ENCODE assay signal across 22 mouse cellular contexts in the genomic region with DNA sequence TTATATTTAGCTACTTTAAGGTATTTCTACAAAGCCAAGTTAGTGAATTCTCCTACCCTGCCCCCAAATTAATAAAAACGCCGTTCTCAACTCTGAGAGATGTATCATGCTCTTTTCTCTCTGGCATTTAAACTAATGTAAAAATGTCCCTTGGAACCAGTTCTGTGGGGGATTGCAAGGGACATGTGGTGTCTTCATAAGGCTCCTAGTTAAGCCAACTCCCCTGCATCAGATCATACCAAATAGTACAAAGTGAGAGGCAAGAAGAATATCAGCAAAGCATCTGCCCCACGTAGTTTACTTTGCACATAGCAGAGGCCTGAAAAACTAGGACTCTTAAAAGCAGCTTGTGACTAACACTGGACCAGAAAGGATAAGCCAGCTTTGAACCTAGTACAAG. TPM values are rescaled to one million over a fixed set of nuclear protein-coding genes. Genes with fewer than 3 reads are reported as not detected.
DNase-seq lines count a peak whose midpoint lies in the region; ATAC-seq lines count a peak whose summit lies in the region.
"Had no signal": no experiment of that assay in that cellular context is flagged by ENCODE, and none has a peak within 500 bp of the region (broad histone marks: within the 10 kb centered on the region; RNA-seq: fewer than 3 reads in every experiment).

No protein-coding gene starts in this region.

- WGBS in heart, embryonic 13.5 days: 70% methylated on average over 3 of the region's 3 CpGs
- 76% methylated on average over 3 of the region's 3 CpGs for WGBS in heart, embryonic 11.5 days (ENCODE audit: insufficient replicate concordance)

- no peak overlapping the region for H3K4me3 ChIP-seq in heart, embryonic 13.5 days
- H3K4me3 ChIP-seq in heart, embryonic 11.5 days (ENCODE audit: low read depth, low read length): no peak overlapping the region
- H3K4me3 ChIP-seq: forebrain, embryonic 10.5 days; heart, adult 2 months; hindbrain, embryonic 12.5 days; intestine, embryonic 15.5 days; kidney, embryonic 15.5 days; midbrain, embryonic 12.5 days; neural tube, embryonic 12.5 days had no signal

- H3K27ac ChIP-seq in heart, embryonic 13.5 days (replicated peaks): peak overlapping the region; percentile 32; the same call in 1 of the 2 replicates
- H3K27ac ChIP-seq in heart, embryonic 11.5 days (ENCODE audit: low read depth, low read length): no peak overlapping the region
- H3K27ac ChIP-seq: forebrain, embryonic 10.5 days; heart, adult 2 months; hindbrain, embryonic 12.5 days; intestine, embryonic 15.5 days; kidney, embryonic 15.5 days; midbrain, embryonic 12.5 days; neural tube, embryonic 12.5 days had no signal

- H3K4me1 ChIP-seq in heart, embryonic 13.5 days: peaks cover 25% of the 10 kb centered on the region
- peaks cover 8% of the 10 kb centered on the region; the same call in 1 of the 2 replicates for H3K4me1 ChIP-seq in heart, embryonic 11.5 days (ENCODE audit: control insufficient read depth, insufficient read depth, low read length)
- H3K4me1 ChIP-seq: midbrain, embryonic 12.5 days; neural tube, embryonic 12.5 days had no signal

- H3K27me3 ChIP-seq in heart, embryonic 13.5 days (replicated peaks): no peaks in the 10 kb centered on the region
- no peaks in the 10 kb centered on the region for H3K27me3 ChIP-seq in heart, embryonic 11.5 days (ENCODE audit: control insufficient read depth, insufficient read depth, low read length)
- H3K27me3 ChIP-seq: hindbrain, embryonic 12.5 days; intestine, embryonic 15.5 days; kidney, embryonic 15.5 days; midbrain, embryonic 12.5 days; neural tube, embryonic 12.5 days had no signal

- no peak overlapping the region for H3K9ac ChIP-seq in heart, embryonic 13.5 days
- no peak overlapping the region for H3K9ac ChIP-seq in heart, embryonic 11.5 days (ENCODE audit: low read depth, low read length)
- H3K9ac ChIP-seq: hindbrain, embryonic 12.5 days; intestine, embryonic 15.5 days; kidney, embryonic 15.5 days; liver, postnatal 0 days; midbrain, embryonic 12.5 days; neural tube, embryonic 12.5 days had no signal

- peak; percentile 21 to 48 for DNase-seq in right cerebral cortex, postnatal 10 days (ENCODE audit: low spot score in 2 of 2)
- DNase-seq in right cerebral cortex, postnatal 14 days: no peak
- DNase-seq in layer of hippocampus, postnatal 14 days (ENCODE audit: low spot score in 2 of 2): peak; percentile 11 to 64
- DNase-seq in telencephalon, adult 2 months (ENCODE audit: low read depth, low spot score): peak; percentile 85
- DNase-seq in ovary, postnatal 10 days (ENCODE audit: low spot score): no peak
- DNase-seq: cerebellum, adult 8-10 months; gastrocnemius, postnatal 14 days; heart, adult 2 months; heart, postnatal 10 days; lung, postnatal 10 days; thymus, postnatal 36 days had no signal

- no peak for ATAC-seq in heart, embryonic 13.5 days (ENCODE audit: extremely low read depth, insufficient number of reproducible peaks, low FRiP score, low TSS enrichment)
- no peak for ATAC-seq in heart, embryonic 11.5 days (replicated peaks; ENCODE audit: insufficient number of reproducible peaks, low FRiP score, low TSS enrichment)
- ATAC-seq: intestine, embryonic 15.5 days; liver, postnatal 0 days had no signal

- H3K9me3 ChIP-seq in heart, embryonic 13.5 days: no peaks in the 10 kb centered on the region
- no peaks in the 10 kb centered on the region for H3K9me3 ChIP-seq in heart, embryonic 11.5 days (replicated peaks; ENCODE audit: control insufficient read depth, low read length)
- H3K9me3 ChIP-seq: forebrain, embryonic 10.5 days; hindbrain, embryonic 12.5 days; intestine, embryonic 15.5 days; kidney, embryonic 15.5 days; midbrain, embryonic 12.5 days; neural tube, embryonic 12.5 days had no signal

- no peaks in the 10 kb centered on the region for H3K36me3 ChIP-seq in heart, embryonic 13.5 days
- H3K36me3 ChIP-seq in heart, embryonic 11.5 days (ENCODE audit: control insufficient read depth, insufficient read depth, low read length): no peaks in the 10 kb centered on the region
- H3K36me3 ChIP-seq: forebrain, embryonic 10.5 days; hindbrain, embryonic 12.5 days; intestine, embryonic 15.5 days; kidney, embryonic 15.5 days; midbrain, embryonic 12.5 days; neural tube, embryonic 12.5 days had no signal

- no peak overlapping the region for H3K4me2 ChIP-seq in heart, embryonic 13.5 days
- H3K4me2 ChIP-seq in heart, embryonic 11.5 days: no peak overlapping the region
- H3K4me2 ChIP-seq: hindbrain, embryonic 12.5 days; intestine, embryonic 15.5 days; kidney, embryonic 15.5 days; midbrain, embryonic 12.5 days; neural tube, embryonic 12.5 days had no signal

RNA-seq across cellular contexts. Expression of a gene that starts 33.6 kb away (rescaled TPM):
- polyA plus RNA-seq in heart, embryonic 13.5 days (2015; fragmentation: Nextera tagmentation; extraction: Ambion mirVana): 2.4 TPM in 2 replicates
- 2.0 and 2.5 TPM in 2 replicates for polyA plus RNA-seq in heart, embryonic 11.5 days (2014; fragmentation: Nextera tagmentation; extraction: Ambion mirVana)
- total RNA-seq in layer of hippocampus, postnatal 14 days (2021): 1 to 10 TPM; 1.2 to 1.9 TPM
- total RNA-seq: liver, adult 2 months; megakaryocyte progenitor cell, adult 5-6 weeks had no signal

Comparison
In these comparisons a context has a peak if more than half of its experiments do, and no peak if none do; other contexts are left out.
1. DNase-seq: peak in right cerebral cortex, postnatal 10 days (2 of 2), layer of hippocampus, postnatal 14 days (2 of 2) and telencephalon, adult 2 months (single experiment); none in right cerebral cortex, postnatal 14 days (single experiment) and ovary, postnatal 10 days (single experiment).